ENCODE assay signal across 8 mouse cellular contexts in the genomic region with DNA sequence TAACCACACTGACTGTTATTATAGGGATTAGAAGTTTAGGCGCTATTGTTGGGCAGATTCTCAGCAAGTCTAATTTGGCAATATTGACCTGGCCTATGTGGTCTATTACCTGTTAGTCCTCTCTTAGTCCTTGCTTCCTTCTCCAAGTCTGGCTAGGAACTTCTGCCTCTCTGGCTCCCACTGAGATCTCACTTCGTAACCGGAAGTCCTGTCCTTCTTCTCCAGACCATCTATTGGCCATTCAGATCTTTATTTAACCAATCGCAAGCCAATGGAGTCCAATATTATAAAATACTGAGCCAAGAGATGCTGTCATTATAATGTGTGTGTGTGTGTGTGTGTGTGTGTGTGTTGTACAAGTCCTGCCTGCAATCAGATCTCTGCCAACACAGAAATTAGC. TPM values are rescaled to one million over a fixed set of nuclear protein-coding genes. Genes with fewer than 3 reads are reported as not detected.
DNase-seq lines count a peak whose midpoint lies in the region; ATAC-seq and TF ChIP-seq lines count a peak whose summit lies in the region.

No protein-coding gene starts in this region.

- H3K27ac ChIP-seq in layer of hippocampus, adult 2 months = peak overlapping the region; percentile 68; the same call in 1 of the 2 replicates
- no peak overlapping the region for H3K27ac ChIP-seq in embryonic fibroblast, embryonic 13.5 days (ENCODE audit: insufficient read depth, low read length)
- peak overlapping the region; percentile 78 for H3K27ac ChIP-seq in intestine, postnatal 0 days (ENCODE audit: low read depth, low read length)
- H3K27ac ChIP-seq in neural tube, embryonic 14.5 days (ENCODE audit: low read depth, low read length) = no peak overlapping the region

- TF ChIP-seq POLR2A in embryonic fibroblast, embryonic 13.5 days (IDR thresholded peaks at IDR 0.05; ENCODE audit: low read depth, low read length) = peak; percentile 62; the same call in 1 of the 2 replicates

- no peaks in the 10 kb centered on the region for H3K4me1 ChIP-seq in embryonic fibroblast, embryonic 13.5 days (ENCODE audit: control insufficient read depth, insufficient read depth, low read length)
- H3K4me1 ChIP-seq in intestine, postnatal 0 days (replicated peaks; ENCODE audit: control insufficient read depth, insufficient read depth, low read length) = 0 out of 2 replicates have a peak, but pooled peaks cover 3% of the 10 kb centered on the region
- peaks cover 6% of the 10 kb centered on the region; the same call in 1 of the 2 replicates for H3K4me1 ChIP-seq in neural tube, embryonic 14.5 days (ENCODE audit: control insufficient read depth, insufficient read depth, low read length)

- 0 out of 2 replicates have a peak, but pooled peaks cover 3% of the 10 kb centered on the region for H3K36me3 ChIP-seq in intestine, postnatal 0 days (ENCODE audit: control insufficient read depth, insufficient read depth)
- H3K36me3 ChIP-seq in neural tube, embryonic 14.5 days (ENCODE audit: control insufficient read depth, insufficient read depth, low read length) = no peaks in the 10 kb centered on the region

- WGBS in intestine, postnatal 0 days = 61% methylated on average over 4 of the region's 4 CpGs
- WGBS in neural tube, embryonic 14.5 days = 62% methylated on average over 4 of the region's 4 CpGs

- no peak overlapping the region for H3K9ac ChIP-seq in intestine, postnatal 0 days (ENCODE audit: low read depth, low read length)
- H3K9ac ChIP-seq in neural tube, embryonic 14.5 days (replicated peaks; ENCODE audit: low read depth, low read length) = peak overlapping the region; percentile 56; the same call in 1 of the 2 replicates

- no peaks in the 10 kb centered on the region for H3K27me3 ChIP-seq in intestine, postnatal 0 days (replicated peaks; ENCODE audit: control insufficient read depth, insufficient read depth, low read length)
- H3K27me3 ChIP-seq in neural tube, embryonic 14.5 days (ENCODE audit: control insufficient read depth, insufficient read depth, low read length) = no peaks in the 10 kb centered on the region

- ATAC-seq in intestine, postnatal 0 days = no peak
- no peak for ATAC-seq in neural tube, embryonic 14.5 days (ENCODE audit: low read depth)
- no peak for ATAC-seq in megakaryocyte progenitor cell, adult 5-6 weeks (replicated peaks; ENCODE audit: poor library complexity)
- no peak for ATAC-seq in activated CD4-positive, CD25-positive, alpha-beta regulatory T cell, adult 4 months

- DNase-seq in layer of hippocampus, adult 2 months (ENCODE audit: low spot score in 2 of 2) = no peak
- no peak for DNase-seq in layer of hippocampus, adult 11-12 months (ENCODE audit: low spot score)
- DNase-seq in left cerebral cortex, adult 8-10 months (ENCODE audit: low spot score in 2 of 2) = no peak

- H3K9me3 ChIP-seq in intestine, postnatal 0 days (ENCODE audit: control insufficient read depth) = no peaks in the 10 kb centered on the region
- H3K9me3 ChIP-seq in neural tube, embryonic 14.5 days (ENCODE audit: control insufficient read depth, low read length) = no peaks in the 10 kb centered on the region

- peak overlapping the region; percentile 52 for H3K4me3 ChIP-seq in layer of hippocampus, adult 2 months
- peak overlapping the region; percentile 23 for H3K4me3 ChIP-seq in embryonic fibroblast, embryonic 13.5 days (ENCODE audit: insufficient read depth, low read length)
- H3K4me3 ChIP-seq in intestine, postnatal 0 days (ENCODE audit: low read depth, low read length) = peak overlapping the region; percentile 36
- H3K4me3 ChIP-seq in neural tube, embryonic 14.5 days (ENCODE audit: low read depth, low read length) = peak overlapping the region; percentile 30; the same call in 1 of the 2 replicates

- peak overlapping the region; percentile 66 for H3K4me2 ChIP-seq in intestine, postnatal 0 days (replicated peaks; ENCODE audit: low read depth)
- peak overlapping the region; percentile 66; the same call in 1 of the 2 replicates for H3K4me2 ChIP-seq in neural tube, embryonic 14.5 days (ENCODE audit: low read depth, low read length)

- TF ChIP-seq CTCF in layer of hippocampus, adult 2 months (conservative IDR thresholded peaks at IDR 0.05) = no peak
- TF ChIP-seq CTCF in embryonic fibroblast, embryonic 13.5 days (IDR thresholded peaks at IDR 0.05; ENCODE audit: borderline replicate concordance, insufficient read depth, low read length) = no peak
- no peak for TF ChIP-seq CTCF in intestine, postnatal 0 days (IDR thresholded peaks at IDR 0.05; ENCODE audit: low read depth)

RNA-seq across cellular contexts. Expression of gene Zfp747, which starts 11.7 kb away (rescaled TPM):
- 1 to 10 TPM; 6.7 to 6.9 TPM for total RNA-seq in layer of hippocampus, adult 2 months (2021)
- polyA plus RNA-seq in embryonic fibroblast, embryonic 13.5 days (2011; ENCODE audit: insufficient read length, low read depth, missing spikeins) = 4.5 and 7.0 TPM in 2 replicates
- 7.3 and 9.0 TPM in 2 replicates for polyA plus RNA-seq in intestine, postnatal 0 days (2015; fragmentation: Nextera tagmentation; extraction: Ambion mirVana)
- 8.4 and 9.1 TPM in 2 replicates for polyA plus RNA-seq in neural tube, embryonic 14.5 days (2014; fragmentation: Nextera tagmentation; extraction: Ambion mirVana)
- total RNA-seq in megakaryocyte progenitor cell, adult 5-6 weeks (2015) = 4.2 and 4.3 TPM in 2 replicates
- total RNA-seq in megakaryocyte progenitor cell, adult 5-6 weeks (2017) = 7.4 and 9.2 TPM in 2 replicates
- polyA plus RNA-seq in activated CD4-positive, CD25-positive, alpha-beta regulatory T cell, adult 4 months (2017; shearing (Covaris generic)) = 10 to 100 TPM in 1 of 2 experiments, 1 to 10 TPM in 1; 9.9 to 11.2 TPM
- 1 to 10 TPM; 6.6 to 8.8 (median 8.1) TPM for total RNA-seq in left cerebral cortex, adult 8-10 months (2022)

RNA-seq across cellular contexts. Expression of gene Zfp768, which starts 18.8 kb away (rescaled TPM):
- 10 to 100 TPM; 11.4 to 11.8 TPM for total RNA-seq in layer of hippocampus, adult 2 months (2021)
- 18.4 and 20.7 TPM in 2 replicates for polyA plus RNA-seq in embryonic fibroblast, embryonic 13.5 days (2011; ENCODE audit: insufficient read length, low read depth, missing spikeins)
- polyA plus RNA-seq in intestine, postnatal 0 days (2015; fragmentation: Nextera tagmentation; extraction: Ambion mirVana) = 16.3 and 18.0 TPM in 2 replicates
- polyA plus RNA-seq in neural tube, embryonic 14.5 days (2014; fragmentation: Nextera tagmentation; extraction: Ambion mirVana) = 3.3 and 6.0 TPM in 2 replicates
- 2.3 and 3.2 TPM in 2 replicates for total RNA-seq in megakaryocyte progenitor cell, adult 5-6 weeks (2015)
- total RNA-seq in megakaryocyte progenitor cell, adult 5-6 weeks (2017) = 6.5 and 8.9 TPM in 2 replicates
- under 1 TPM in 1 of 2 experiments, not detected in 1; 0.19 TPM for polyA plus RNA-seq in activated CD4-positive, CD25-positive, alpha-beta regulatory T cell, adult 4 months (2017; shearing (Covaris generic))
- total RNA-seq in left cerebral cortex, adult 8-10 months (2022) = 10 to 100 TPM; 14.1 to 15.7 (median 15.2) TPM

RNA-seq across cellular contexts. Expression of gene 9130019O22Rik, which starts 22.8 kb away (rescaled TPM):
- 1 to 10 TPM; 3.1 to 4.2 TPM for total RNA-seq in layer of hippocampus, adult 2 months (2021)
- polyA plus RNA-seq in embryonic fibroblast, embryonic 13.5 days (2011; ENCODE audit: insufficient read length, low read depth, missing spikeins) = 1.6 and 2.1 TPM in 2 replicates
- polyA plus RNA-seq in intestine, postnatal 0 days (2015; fragmentation: Nextera tagmentation; extraction: Ambion mirVana) = 4.7 and 5.8 TPM in 2 replicates
- 5.6 and 6.7 TPM in 2 replicates for polyA plus RNA-seq in neural tube, embryonic 14.5 days (2014; fragmentation: Nextera tagmentation; extraction: Ambion mirVana)
- 1.5 and 2.1 TPM in 2 replicates for total RNA-seq in megakaryocyte progenitor cell, adult 5-6 weeks (2015)
- total RNA-seq in megakaryocyte progenitor cell, adult 5-6 weeks (2017) = 4.2 and 6.5 TPM in 2 replicates
- 1 to 10 TPM; 7.4 to 8.9 TPM for polyA plus RNA-seq in activated CD4-positive, CD25-positive, alpha-beta regulatory T cell, adult 4 months (2017; shearing (Covaris generic))
- 1 to 10 TPM; 3.1 to 5.3 (median 4.2) TPM for total RNA-seq in left cerebral cortex, adult 8-10 months (2022)

RNA-seq across cellular contexts. Expression of gene E430018J23Rik, which starts 29.3 kb away (rescaled TPM):
- 1 to 10 TPM; 7.5 to 8.0 TPM for total RNA-seq in layer of hippocampus, adult 2 months (2021)
- polyA plus RNA-seq in embryonic fibroblast, embryonic 13.5 days (2011; ENCODE audit: insufficient read length, low read depth, missing spikeins) = 5.3 and 7.1 TPM in 2 replicates
- 6.8 and 8.0 TPM in 2 replicates for polyA plus RNA-seq in intestine, postnatal 0 days (2015; fragmentation: Nextera tagmentation; extraction: Ambion mirVana)
- polyA plus RNA-seq in neural tube, embryonic 14.5 days (2014; fragmentation: Nextera tagmentation; extraction: Ambion mirVana) = 6.0 and 7.8 TPM in 2 replicates
- 1.0 and 1.5 TPM in 2 replicates for total RNA-seq in megakaryocyte progenitor cell, adult 5-6 weeks (2015)
- 2.3 and 4.8 TPM in 2 replicates for total RNA-seq in megakaryocyte progenitor cell, adult 5-6 weeks (2017)
- 1 to 10 TPM; 4.0 to 6.1 TPM for polyA plus RNA-seq in activated CD4-positive, CD25-positive, alpha-beta regulatory T cell, adult 4 months (2017; shearing (Covaris generic))
- 10 to 100 TPM in 1 of 4 experiments, 1 to 10 TPM in 3; 6.5 to 10.3 (median 8.0) TPM for total RNA-seq in left cerebral cortex, adult 8-10 months (2022)

RNA-seq across cellular contexts. Expression of gene Zfp764, which starts 42.5 kb away (rescaled TPM):
- 1 to 10 TPM; 4.4 to 4.5 TPM for total RNA-seq in layer of hippocampus, adult 2 months (2021)
- 3.3 and 5.0 TPM in 2 replicates for polyA plus RNA-seq in embryonic fibroblast, embryonic 13.5 days (2011; ENCODE audit: insufficient read length, low read depth, missing spikeins)
- 4.8 and 5.2 TPM in 2 replicates for polyA plus RNA-seq in intestine, postnatal 0 days (2015; fragmentation: Nextera tagmentation; extraction: Ambion mirVana)
- 5.5 and 5.7 TPM in 2 replicates for polyA plus RNA-seq in neural tube, embryonic 14.5 days (2014; fragmentation: Nextera tagmentation; extraction: Ambion mirVana)
- 9.3 and 10.9 TPM in 2 replicates for total RNA-seq in megakaryocyte progenitor cell, adult 5-6 weeks (2015)
- 9.9 and 12.4 TPM in 2 replicates for total RNA-seq in megakaryocyte progenitor cell, adult 5-6 weeks (2017)
- 1 to 10 TPM; 5.7 to 8.3 TPM for polyA plus RNA-seq in activated CD4-positive, CD25-positive, alpha-beta regulatory T cell, adult 4 months (2017; shearing (Covaris generic))
- 1 to 10 TPM; 6.1 to 6.7 (median 6.6) TPM for total RNA-seq in left cerebral cortex, adult 8-10 months (2022)

Comparison
In these comparisons a context has a peak if more than half of its experiments do, and no peak if none do; other contexts are left out.
1. H3K27ac ChIP-seq: peak in layer of hippocampus, adult 2 months (single experiment) and intestine, postnatal 0 days (single experiment); none in embryonic fibroblast, embryonic 13.5 days (single experiment) and neural tube, embryonic 14.5 days (single experiment).
2. Peak in every context shown above with its lines, with median percentiles within 50 percentile points of each other: H3K4me3 ChIP-seq.